Mouse (Mus musculus) testis, adult 2 months (tissue): ENCODE results near the gene Ninl.

ENCODE experiments used
- CTCF ChIP-seq: fragments of 200-500 bp; IDR thresholded peaks from 2 replicates; pipeline ENCODE4 v1.5.1; 2012; ENCODE audit warnings: low read depth, mild to moderate bottlenecking, inconsistent platforms, low read length, moderate library complexity; ENCODE audit not compliant: control insufficient read depth, insufficient read depth, insufficient replicate concordance
- POLR2A ChIP-seq: fragments of 200-500 bp; IDR thresholded peaks from 2 replicates; pipeline ENCODE4 v1.6.1; 2012; ENCODE audit warnings: low read depth, mild to moderate bottlenecking, inconsistent platforms, low read length, moderate library complexity; ENCODE audit not compliant: control insufficient read depth

GRCm38 (mm10) chr2:150914781-150915515 is 124.2 kb downstream of the Ninl start:
- no peak for TF ChIP-seq CTCF
- no peak for TF ChIP-seq POLR2A
